Mouse (Mus musculus) kidney, embryonic 16.5 days (tissue): ENCODE measurements at regions not wholly inside any gene's neighbourhood (a gene's known extent, or its start where the extent isn't known, plus 50 kb on each side); places are given as distances from the start of the nearest gene placed in this dataset.

Experiments
- ATAC-seq: fragments of 200-750 bp; cut with Nextera tagmentation; 2 replicates; pipeline ENCODE4 v1.8.0; 2017; ENCODE audit warnings: moderate TSS enrichment; ENCODE audit not compliant: low FRiP score, low TSS enrichment
- H3K27ac ChIP-seq: fragments of 300-500 bp; sonication (generic); 2 replicates; pipeline ENCODE4 v1.5.1; 2014; ENCODE audit warnings: low read length
- H3K27me3 ChIP-seq: fragments of 300-500 bp; sonication (generic); 2 replicates; pipeline ENCODE4 v1.6.1; 2014; ENCODE audit warnings: low read length, control low read depth, mixed read lengths; ENCODE audit not compliant: insufficient read depth
- H3K36me3 ChIP-seq: fragments of 300-500 bp; sonication (generic); 2 replicates; pipeline ENCODE4 v1.6.1; 2014; ENCODE audit warnings: low read length, control low read depth, mixed read lengths; ENCODE audit not compliant: insufficient read depth
- H3K4me1 ChIP-seq: fragments of 300-500 bp; sonication (generic); 2 replicates; pipeline ENCODE4 v1.6.1; 2014; ENCODE audit warnings: low read length, control low read depth, mixed read lengths; ENCODE audit not compliant: insufficient read depth
- H3K4me2 ChIP-seq: fragments of 300-500 bp; sonication (generic); replicated peaks from 2 replicates; pipeline ENCODE4 v1.6.1; 2014; ENCODE audit warnings: low read depth, low read length
- H3K4me3 ChIP-seq: fragments of 300-500 bp; sonication (generic); 2 replicates; pipeline ENCODE4 v1.5.1; 2014; ENCODE audit warnings: mild to moderate bottlenecking, low read length
- H3K9ac ChIP-seq: fragments of 300-500 bp; sonication (generic); replicated peaks from 2 replicates; pipeline ENCODE4 v1.6.1; 2014; ENCODE audit warnings: low read length
- H3K9me3 ChIP-seq: fragments of 300-500 bp; sonication (generic); 2 replicates; pipeline ENCODE4 v1.6.1; 2016; ENCODE audit warnings: low read length, control low read depth
- WGBS: fragments of 180-500 bp; shearing (Covaris S2); extraction: QIAGEN DNeasy Blood & Tissue Kit; methylation state at CpG from one replicate; pipeline ENCODE4 v1.1.7; 2014; 5-methylcytosine and 5-hydroxymethylcytosine counted together

- no peak overlapping the region for H3K4me2 ChIP-seq
- no peaks in the 10 kb centered on the region for H3K9me3 ChIP-seq
- H3K27me3 ChIP-seq: no peaks in the 10 kb centered on the region
- no peak overlapping the region for H3K4me3 ChIP-seq
- H3K9ac ChIP-seq: no peak overlapping the region
- no peaks in the 10 kb centered on the region for H3K36me3 ChIP-seq
- ATAC-seq: no peak
- no peaks in the 10 kb centered on the region for H3K4me1 ChIP-seq
- H3K27ac ChIP-seq: no peak overlapping the region
Observed at GRCm38 (mm10) chr12:9132621-9133020, 102.8 kb downstream of the Ttc32 start.

- H3K27me3 ChIP-seq: no peaks in the 10 kb centered on the region
- no peaks in the 10 kb centered on the region for H3K4me1 ChIP-seq
- H3K27ac ChIP-seq: no peak overlapping the region
- WGBS: 84% methylated on average over 7 of the region's 7 CpGs
- ATAC-seq: no peak
- no peak overlapping the region for H3K4me2 ChIP-seq
- no peaks in the 10 kb centered on the region for H3K36me3 ChIP-seq
- H3K4me3 ChIP-seq: no peak overlapping the region
- no peak overlapping the region for H3K9ac ChIP-seq
- H3K9me3 ChIP-seq: no peaks in the 10 kb centered on the region
Observed at GRCm38 (mm10) chr12:9133890-9134870, 104.4 kb downstream of the Ttc32 start.

- Histone ChIP-seq H3K4me2 (no peak overlapping the region), H3K4me1 (no peaks in the 10 kb centered on the region), H3K36me3 (no peaks in the 10 kb centered on the region), H3K9me3 (no peaks in the 10 kb centered on the region), H3K27me3 (no peaks in the 10 kb centered on the region), H3K27ac (no peak overlapping the region), H3K9ac (no peak overlapping the region), H3K4me3 (no peak overlapping the region)
- ATAC-seq: no peak
Observed at GRCm38 (mm10) chr12:9151001-9151400, 121.2 kb downstream of the Ttc32 start.

GRCm38 (mm10) chr12:9151426-9151825 lies 121.6 kb downstream of the Ttc32 start:
- 83% methylated on average over 1 of the region's 1 CpGs for WGBS
- Histone ChIP-seq H3K27me3 (no peaks in the 10 kb centered on the region), H3K4me3 (no peak overlapping the region), H3K9me3 (no peaks in the 10 kb centered on the region), H3K4me2 (no peak overlapping the region), H3K9ac (no peak overlapping the region), H3K4me1 (no peaks in the 10 kb centered on the region), H3K27ac (no peak overlapping the region), H3K36me3 (no peaks in the 10 kb centered on the region)
- no peak for ATAC-seq

- Histone ChIP-seq H3K27ac (no peak overlapping the region), H3K9ac (no peak overlapping the region), H3K27me3 (no peaks in the 10 kb centered on the region), H3K36me3 (no peaks in the 10 kb centered on the region), H3K4me3 (no peak overlapping the region), H3K4me1 (no peaks in the 10 kb centered on the region), H3K4me2 (no peak overlapping the region), H3K9me3 (no peaks in the 10 kb centered on the region)
- 83% methylated on average over 2 of the region's 2 CpGs for WGBS
- ATAC-seq: no peak
Observed at GRCm38 (mm10) chr12:9154491-9154890, 124.7 kb downstream of the Ttc32 start.

- Histone ChIP-seq H3K36me3 (no peaks in the 10 kb centered on the region), H3K4me3 (no peak overlapping the region), H3K9me3 (no peaks in the 10 kb centered on the region), H3K4me1 (no peaks in the 10 kb centered on the region), H3K9ac (no peak overlapping the region), H3K27ac (no peak overlapping the region), H3K4me2 (no peak overlapping the region), H3K27me3 (no peaks in the 10 kb centered on the region)
- no peak for ATAC-seq
Observed at GRCm38 (mm10) chr12:9156794-9157193, 127.0 kb downstream of the Ttc32 start.

GRCm38 (mm10) chr12:9158751-9159150 lies 129.0 kb downstream of the Ttc32 start:
- Histone ChIP-seq H3K4me3 (no peak overlapping the region), H3K9ac (no peak overlapping the region), H3K36me3 (no peaks in the 10 kb centered on the region), H3K9me3 (no peaks in the 10 kb centered on the region), H3K4me1 (no peaks in the 10 kb centered on the region), H3K27ac (no peak overlapping the region), H3K4me2 (no peak overlapping the region), H3K27me3 (no peaks in the 10 kb centered on the region)
- no peak for ATAC-seq
- 83% methylated on average over 5 of the region's 5 CpGs for WGBS

- ATAC-seq: no peak
- no peaks in the 10 kb centered on the region for H3K27me3 ChIP-seq
- H3K9ac ChIP-seq: no peak overlapping the region
- no peaks in the 10 kb centered on the region for H3K4me1 ChIP-seq
- H3K4me3 ChIP-seq: no peak overlapping the region
- no peak overlapping the region for H3K27ac ChIP-seq
- 83% methylated on average over 4 of the region's 4 CpGs for WGBS
- H3K9me3 ChIP-seq: no peaks in the 10 kb centered on the region
- H3K36me3 ChIP-seq: no peaks in the 10 kb centered on the region
- H3K4me2 ChIP-seq: no peak overlapping the region
Observed at GRCm38 (mm10) chr12:9165367-9165940, 135.7 kb downstream of the Ttc32 start.

- no peaks in the 10 kb centered on the region for H3K27me3 ChIP-seq
- no peaks in the 10 kb centered on the region for H3K9me3 ChIP-seq
- ATAC-seq: peak; percentile 90
- no peak overlapping the region for H3K9ac ChIP-seq
- H3K36me3 ChIP-seq: no peaks in the 10 kb centered on the region
- H3K27ac ChIP-seq: no peak overlapping the region
- no peak overlapping the region for H3K4me2 ChIP-seq
- H3K4me1 ChIP-seq: no peaks in the 10 kb centered on the region
- WGBS: 43% methylated on average over 10 of the region's 10 CpGs
- H3K4me3 ChIP-seq: no peak overlapping the region
Observed at GRCm38 (mm10) chr12:9166218-9166908, 136.6 kb downstream of the Ttc32 start.

GRCm38 (mm10) chr12:9169008-9169407 lies 139.2 kb downstream of the Ttc32 start:
- no peak overlapping the region for H3K27ac ChIP-seq
- no peaks in the 10 kb centered on the region for H3K27me3 ChIP-seq
- H3K4me2 ChIP-seq: no peak overlapping the region
- H3K4me1 ChIP-seq: no peaks in the 10 kb centered on the region
- no peak overlapping the region for H3K4me3 ChIP-seq
- H3K9me3 ChIP-seq: no peaks in the 10 kb centered on the region
- no peak for ATAC-seq
- H3K9ac ChIP-seq: no peak overlapping the region
- H3K36me3 ChIP-seq: no peaks in the 10 kb centered on the region
- 67% methylated on average over 3 of the region's 3 CpGs for WGBS
